Mouse (Mus musculus): Measurements from ENCODE around the gene Zfyve1.

DNA sequence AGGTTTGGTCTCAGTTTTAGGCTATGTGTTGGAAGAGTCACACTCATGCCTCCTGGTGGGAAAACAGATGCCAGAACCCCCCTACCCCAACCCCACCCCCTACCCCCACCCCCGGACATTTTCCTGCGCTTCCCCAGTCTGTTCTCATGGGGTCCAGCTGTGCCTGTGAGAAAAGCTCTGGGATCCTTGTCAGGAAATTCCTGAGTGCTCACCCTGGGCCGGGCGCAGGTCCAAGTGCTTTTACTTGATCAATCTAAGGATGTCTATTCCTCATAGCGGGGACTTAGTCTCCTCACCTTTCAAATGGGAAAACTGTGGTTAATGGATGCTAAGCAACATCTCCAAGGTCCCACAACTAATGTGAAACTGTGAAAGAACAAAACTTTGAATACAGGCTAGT lies 83.8 kb downstream of the Zfyve1 start:
- TF ChIP-seq CTCF (IDR thresholded peaks at IDR 0.05; ENCODE audit: low read depth) (no peak), EP300 (IDR thresholded peaks at IDR 0.05; ENCODE audit: low read depth) (no peak)

All from heart, postnatal 0 days (tissue).